Mouse (Mus musculus) adrenal gland, postnatal 10 days (tissue): ENCODE results near the gene Olfr457. TPM values are rescaled to one million over a fixed set of nuclear protein-coding genes. Genes with fewer than 3 reads are reported as not detected.

Experiments used
- total RNA-seq, 2 experiments: library from RNA; stranded (reverse); gene quantifications; 2 replicates each; pipeline ENCODE4 v1.2.3; 2021

Olfr457 gene
- total RNA-seq, 2 experiments from 2014 or later = not detected

Other genes with a start within 250 kb of the Olfr457 start
- 10 to 100 TPM; 77.8 TPM for gene Gstk1, start 230.4 kb downstream of the Olfr457 start, total RNA-seq
- gene Tmem139, start 214.4 kb downstream of the Olfr457 start, total RNA-seq = under 1 TPM; 0.45 to 0.70 TPM
- gene Casp2, start 211.3 kb downstream of the Olfr457 start, total RNA-seq = 10 to 100 TPM; 20.9 to 33.4 TPM
- 1 to 10 TPM in 1 of 2 experiments, under 1 TPM in 1; 0.81 to 5.7 TPM for gene Clcn1, start 189.7 kb downstream of the Olfr457 start, total RNA-seq
- 1 to 10 TPM in 1 of 2 experiments, under 1 TPM in 1; 0.81 to 1.2 TPM for gene Fam131b, start 151.7 kb downstream of the Olfr457 start, total RNA-seq
- gene Zyx, start 126.7 kb downstream of the Olfr457 start, total RNA-seq = 100 to 1,000 TPM in 1 of 2 experiments, 10 to 100 TPM in 1; 73.1 to 112 TPM
- gene Epha1, start 103.1 kb downstream of the Olfr457 start, total RNA-seq = 1 to 10 TPM; 2.8 to 8.6 TPM
- gene Tas2r143, start 76.1 kb downstream of the Olfr457 start, total RNA-seq = 1 to 10 TPM; 1.0 to 1.9 TPM
- 1 to 10 TPM in 1 of 2 experiments, under 1 TPM in 1; 0.99 to 2.0 TPM for gene Tas2r135, start 70.9 kb downstream of the Olfr457 start, total RNA-seq
- gene Tas2r126, start 41.8 kb downstream of the Olfr457 start, total RNA-seq = 1 to 10 TPM in 1 of 2 experiments, under 1 TPM in 1; 0.48 to 1.3 TPM
- not detected for gene Olfr458, start 11.1 kb downstream of the Olfr457 start, total RNA-seq
- gene Olfr456, start 10.9 kb upstream of the Olfr457 start, total RNA-seq = not detected
- not detected for gene Olfr455, start 71.3 kb upstream of the Olfr457 start, total RNA-seq
- gene Tcaf3, start 121.4 kb upstream of the Olfr457 start, total RNA-seq = not detected
- gene Tcaf2, start 168.9 kb upstream of the Olfr457 start, total RNA-seq = 1 to 10 TPM; 7.8 to 8.9 TPM
- gene Tcaf1, start 233.8 kb upstream of the Olfr457 start, total RNA-seq = 10 to 100 TPM; 44.3 to 48.2 TPM